Mouse (Mus musculus) olfactory bulb, adult 2 months (tissue): Measurements from ENCODE around the gene Dnajc11.

Experiments used
- CTCF ChIP-seq: fragments of 200-500 bp; IDR thresholded peaks from 2 replicates; pipeline ENCODE4 v1.5.1; 2012; ENCODE audit warnings: low read depth, mild to moderate bottlenecking, low read length, moderate library complexity; ENCODE audit not compliant: insufficient read depth
- POLR2A ChIP-seq: fragments of 200-500 bp; IDR thresholded peaks from 2 replicates; pipeline ENCODE4 v1.6.1; 2012; ENCODE audit warnings: mild to moderate bottlenecking, low read depth, low read length, moderate library complexity; ENCODE audit not compliant: insufficient read depth

- TF ChIP-seq POLR2A (no peak), CTCF (no peak)
These were observed 37.9 kb upstream of the Dnajc11 start for GRCm38 (mm10) chr4:151895624-151896023.
